Mouse (Mus musculus): ENCODE results near the gene Nup210. TPM values are rescaled to one million over a fixed set of nuclear protein-coding genes. Genes with fewer than 3 reads are reported as not detected.

Nup210 gene
- polyA plus RNA-seq (2014; fragmentation: Nextera tagmentation; extraction: Ambion mirVana) = 13.9 and 15.8 TPM in 2 replicates

DNA sequence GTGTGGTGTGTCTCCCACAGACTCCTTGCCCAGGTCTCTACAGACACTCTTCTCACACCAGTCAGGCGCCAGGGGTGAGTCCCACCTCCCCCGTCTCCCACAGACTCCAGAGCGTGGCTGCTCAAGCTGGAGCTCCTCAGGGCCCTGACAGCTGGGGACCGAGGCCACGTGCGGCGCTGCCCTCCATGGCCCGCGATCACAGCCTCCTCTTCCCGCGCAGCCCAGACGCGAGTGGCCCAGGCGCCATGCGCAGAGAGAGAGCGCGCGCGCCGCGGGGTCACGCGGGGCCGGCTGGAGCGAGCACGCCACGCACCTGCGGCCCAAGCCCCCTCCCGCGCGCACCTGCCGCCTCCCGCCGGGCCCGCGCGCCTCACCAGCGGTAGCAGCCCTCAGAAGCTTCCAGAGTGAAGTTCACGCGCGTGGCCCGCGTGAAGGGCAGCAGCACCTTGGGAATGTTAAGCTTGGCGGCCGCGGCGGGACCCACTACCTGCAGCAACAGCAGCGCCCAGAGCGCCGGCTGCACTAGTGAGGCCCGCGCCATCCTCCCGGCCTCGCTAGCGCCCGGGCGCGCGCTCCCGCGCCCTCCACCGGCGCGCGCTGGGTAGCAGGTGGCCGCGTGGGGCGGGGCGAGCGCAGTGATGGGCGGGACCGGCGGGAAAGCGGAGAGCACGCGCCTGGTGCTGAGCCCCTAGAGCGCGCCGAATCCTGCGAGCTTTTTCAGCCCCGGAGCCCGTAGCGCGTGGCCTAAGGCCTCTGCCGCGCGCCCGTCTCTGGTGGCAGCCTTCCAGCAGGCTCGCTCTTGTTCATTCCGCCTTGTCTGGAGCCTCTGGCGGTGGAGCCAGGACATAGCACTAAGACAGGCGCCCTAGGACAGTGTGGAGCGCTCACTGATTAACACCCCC, at the start of gene Nup210:
Gene Nup210 (minus strand): TSS at position 586 of the 902 bp plus-strand sequence.
- peak within 1 kb of the TSS; percentile 84 for H3K9ac ChIP-seq (ENCODE audit: low read length)
- peak within 1 kb of the TSS; percentile 98 for H3K4me2 ChIP-seq
- no peaks in the 10 kb centered on the region for H3K36me3 ChIP-seq (ENCODE audit: control insufficient read depth, insufficient read depth, low read length)
- H3K27ac ChIP-seq (ENCODE audit: low read depth, low read length) = peak within 1 kb of the TSS; percentile 20
- under 1% methylated on average over 85 of the region's 93 CpGs for WGBS
- peak; percentile 99 for DNase-seq (ENCODE audit: low spot score, missing footprints)
- H3K9me3 ChIP-seq (ENCODE audit: control insufficient read depth, low read length) = no peaks in the 10 kb centered on the region
- ATAC-seq (ENCODE audit: low FRiP score) = peak; percentile 93
- no peaks in the 10 kb centered on the region for H3K27me3 ChIP-seq (ENCODE audit: control insufficient read depth, insufficient read depth, low read length)
- H3K4me1 ChIP-seq (ENCODE audit: control insufficient read depth, insufficient read depth, low read length) = peaks cover 18% of the 10 kb centered on the region
- H3K4me3 ChIP-seq (ENCODE audit: low read depth, low read length) = peak within 1 kb of the TSS; percentile 71

GRCm38 (mm10) chr6:91165210-91165609, 48.6 kb upstream of the Nup210 start:
- DNase-seq (ENCODE audit: low spot score, missing footprints) = peak; percentile 98
- ATAC-seq (ENCODE audit: low FRiP score) = peak; percentile 54; the same call in 1 of the 2 replicates
- no peak overlapping the region for H3K27ac ChIP-seq (ENCODE audit: low read depth, low read length)
- no peaks in the 10 kb centered on the region for H3K36me3 ChIP-seq (ENCODE audit: control insufficient read depth, insufficient read depth, low read length)
- H3K4me1 ChIP-seq (ENCODE audit: control insufficient read depth, insufficient read depth, low read length) = 0 out of 2 replicates have a peak, but pooled peaks cover 2% of the 10 kb centered on the region
- no peaks in the 10 kb centered on the region for H3K27me3 ChIP-seq (ENCODE audit: control insufficient read depth, insufficient read depth, low read length)
- WGBS = 35% methylated on average over 3 of the region's 3 CpGs
- H3K4me2 ChIP-seq = no peak overlapping the region
- no peak overlapping the region for H3K9ac ChIP-seq (ENCODE audit: low read length)
- H3K4me3 ChIP-seq (ENCODE audit: low read depth, low read length) = no peak overlapping the region
- no peaks in the 10 kb centered on the region for H3K9me3 ChIP-seq (ENCODE audit: control insufficient read depth, low read length)

GRCm38 (mm10) chr6:91164584-91164983, 48.0 kb upstream of the Nup210 start:
- H3K4me3 ChIP-seq (ENCODE audit: low read depth, low read length) = no peak overlapping the region
- H3K27me3 ChIP-seq (ENCODE audit: control insufficient read depth, insufficient read depth, low read length) = no peaks in the 10 kb centered on the region
- DNase-seq (ENCODE audit: low spot score, missing footprints) = no peak
- H3K9me3 ChIP-seq (ENCODE audit: control insufficient read depth, low read length) = no peaks in the 10 kb centered on the region
- 69% methylated on average over 2 of the region's 2 CpGs for WGBS
- no peak overlapping the region for H3K4me2 ChIP-seq
- no peak for ATAC-seq (ENCODE audit: low FRiP score)
- H3K9ac ChIP-seq (ENCODE audit: low read length) = no peak overlapping the region
- H3K36me3 ChIP-seq (ENCODE audit: control insufficient read depth, insufficient read depth, low read length) = no peaks in the 10 kb centered on the region
- 0 out of 2 replicates have a peak, but pooled peaks cover 2% of the 10 kb centered on the region for H3K4me1 ChIP-seq (ENCODE audit: control insufficient read depth, insufficient read depth, low read length)
- no peak overlapping the region for H3K27ac ChIP-seq (ENCODE audit: low read depth, low read length)

GRCm38 (mm10) chr6:91163195-91163911, 46.7 kb upstream of the Nup210 start:
- Histone ChIP-seq H3K4me1 (ENCODE audit: control insufficient read depth, insufficient read depth, low read length) (peaks cover 9% of the 10 kb centered on the region), H3K4me2 (no peak overlapping the region), H3K36me3 (ENCODE audit: control insufficient read depth, insufficient read depth, low read length) (no peaks in the 10 kb centered on the region), H3K4me3 (ENCODE audit: low read depth, low read length) (no peak overlapping the region), H3K27ac (ENCODE audit: low read depth, low read length) (no peak overlapping the region), H3K9ac (ENCODE audit: low read length) (no peak overlapping the region), H3K9me3 (ENCODE audit: control insufficient read depth, low read length) (no peaks in the 10 kb centered on the region), H3K27me3 (ENCODE audit: control insufficient read depth, insufficient read depth, low read length) (no peaks in the 10 kb centered on the region)
- ATAC-seq (ENCODE audit: low FRiP score) (0 out of 2 replicates have a peak, but pooled peaks have one; percentile 12), DNase-seq (ENCODE audit: low spot score, missing footprints) (no peak)
- 82% methylated on average over 5 of the region's 5 CpGs for WGBS

- H3K36me3 ChIP-seq (ENCODE audit: control insufficient read depth, insufficient read depth, low read length) = no peaks in the 10 kb centered on the region
- no peak for ATAC-seq (ENCODE audit: low FRiP score)
- H3K4me1 ChIP-seq (ENCODE audit: control insufficient read depth, insufficient read depth, low read length) = peaks cover 14% of the 10 kb centered on the region
- DNase-seq (ENCODE audit: low spot score, missing footprints) = no peak
- no peak overlapping the region for H3K9ac ChIP-seq (ENCODE audit: low read length)
- H3K9me3 ChIP-seq (ENCODE audit: control insufficient read depth, low read length) = no peaks in the 10 kb centered on the region
- no peaks in the 10 kb centered on the region for H3K27me3 ChIP-seq (ENCODE audit: control insufficient read depth, insufficient read depth, low read length)
- H3K4me3 ChIP-seq (ENCODE audit: low read depth, low read length) = no peak overlapping the region
- no peak overlapping the region for H3K27ac ChIP-seq (ENCODE audit: low read depth, low read length)
- WGBS = 85% methylated on average over 5 of the region's 5 CpGs
- no peak overlapping the region for H3K4me2 ChIP-seq
These were observed 45.7 kb upstream of the Nup210 start for GRCm38 (mm10) chr6:91162314-91162713.

DNA sequence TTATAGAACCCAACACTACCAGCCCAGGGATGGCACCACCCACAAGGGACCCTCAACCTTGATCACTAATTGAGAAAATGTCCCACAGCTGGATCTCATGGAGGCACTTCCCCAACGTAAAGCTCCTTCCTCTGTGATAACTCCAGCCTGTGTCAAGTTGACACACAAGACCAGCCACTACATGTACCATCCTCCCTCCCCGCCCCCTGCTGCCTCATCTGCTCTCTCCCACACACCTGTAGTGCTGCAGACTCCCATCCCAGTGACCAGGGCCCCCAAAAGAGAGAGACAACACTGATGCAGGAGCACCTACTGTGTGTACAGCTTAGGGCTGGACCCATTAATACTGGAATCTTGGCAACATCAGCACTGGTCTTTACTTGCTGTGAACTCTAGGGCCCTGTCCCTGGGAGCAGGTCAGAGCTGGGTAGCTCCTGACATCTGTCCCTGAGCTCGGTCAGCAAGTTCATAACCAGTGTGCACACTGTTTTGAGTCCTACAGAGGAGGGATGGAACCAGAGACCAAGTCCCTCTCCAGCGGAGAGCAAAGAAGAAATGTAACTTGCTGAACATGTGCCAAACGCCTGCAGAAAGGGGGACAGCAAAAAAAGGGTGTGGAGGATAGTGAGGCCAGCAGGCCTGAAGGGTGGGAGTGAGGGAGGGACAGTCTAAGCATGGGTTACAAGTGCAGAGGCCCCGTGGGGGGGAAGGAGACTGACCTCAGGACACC, 45.0 kb upstream of the Nup210 start:
- Histone ChIP-seq H3K4me3 (ENCODE audit: low read depth, low read length) (no peak overlapping the region), H3K36me3 (ENCODE audit: control insufficient read depth, insufficient read depth, low read length) (no peaks in the 10 kb centered on the region), H3K9me3 (ENCODE audit: control insufficient read depth, low read length) (no peaks in the 10 kb centered on the region), H3K4me1 (ENCODE audit: control insufficient read depth, insufficient read depth, low read length) (peaks cover 17% of the 10 kb centered on the region), H3K9ac (ENCODE audit: low read length) (no peak overlapping the region), H3K27ac (ENCODE audit: low read depth, low read length) (no peak overlapping the region), H3K4me2 (no peak overlapping the region), H3K27me3 (ENCODE audit: control insufficient read depth, insufficient read depth, low read length) (no peaks in the 10 kb centered on the region)
- ATAC-seq (ENCODE audit: low FRiP score) = no peak
- WGBS = 82% methylated on average over 6 of the region's 6 CpGs
- no peak for DNase-seq (ENCODE audit: low spot score, missing footprints)

DNA sequence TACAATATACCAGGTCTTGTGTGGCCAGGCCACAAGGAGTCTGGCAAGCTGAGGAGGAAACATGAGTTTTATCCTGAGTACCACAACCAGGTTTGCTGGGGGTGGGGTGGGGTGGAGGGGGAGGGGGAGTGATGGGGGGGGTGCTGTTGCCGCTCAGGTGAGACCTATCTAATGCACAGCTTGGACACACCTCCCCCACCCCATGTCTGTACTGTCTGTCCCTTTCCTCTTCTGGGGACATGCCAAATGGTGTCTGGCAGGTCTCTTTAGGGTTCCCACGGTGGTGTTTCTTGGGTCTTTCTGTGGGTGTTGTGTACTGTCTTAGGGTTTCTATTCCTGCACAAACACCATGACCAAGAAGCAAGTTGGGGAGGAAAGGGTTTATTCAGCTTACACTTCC, 44.3 kb upstream of the Nup210 start:
- H3K27me3 ChIP-seq (ENCODE audit: control insufficient read depth, insufficient read depth, low read length) = no peaks in the 10 kb centered on the region
- no peak overlapping the region for H3K4me2 ChIP-seq
- no peak overlapping the region for H3K27ac ChIP-seq (ENCODE audit: low read depth, low read length)
- H3K9me3 ChIP-seq (ENCODE audit: control insufficient read depth, low read length) = no peaks in the 10 kb centered on the region
- ATAC-seq (ENCODE audit: low FRiP score) (no peak), DNase-seq (ENCODE audit: low spot score, missing footprints) (no peak)
- H3K36me3 ChIP-seq (ENCODE audit: control insufficient read depth, insufficient read depth, low read length) = no peaks in the 10 kb centered on the region
- WGBS = 94% methylated on average over 2 of the region's 2 CpGs
- H3K4me1 ChIP-seq (ENCODE audit: control insufficient read depth, insufficient read depth, low read length) = peaks cover 21% of the 10 kb centered on the region
- no peak overlapping the region for H3K9ac ChIP-seq (ENCODE audit: low read length)
- no peak overlapping the region for H3K4me3 ChIP-seq (ENCODE audit: low read depth, low read length)

- H3K27ac ChIP-seq (ENCODE audit: low read depth, low read length) = no peak overlapping the region
- 43% methylated on average over 3 of the region's 3 CpGs for whole genome bisulfite sequencing
- no peak for ATAC-seq (ENCODE audit: low FRiP score)
These were observed 43.8 kb upstream of the Nup210 start for GRCm38 (mm10) chr6:91160399-91160798.

More at GRCm38 (mm10) chr6:91160399-91160798, 43.8 kb upstream of the Nup210 start:
- DNase-seq (ENCODE audit: low spot score, missing footprints) = no peak
- Histone ChIP-seq H3K4me3 (ENCODE audit: low read depth, low read length) (no peak overlapping the region), H3K4me2 (no peak overlapping the region), H3K9me3 (ENCODE audit: control insufficient read depth, low read length) (no peaks in the 10 kb centered on the region), H3K9ac (ENCODE audit: low read length) (no peak overlapping the region), H3K4me1 (ENCODE audit: control insufficient read depth, insufficient read depth, low read length) (peaks cover 22% of the 10 kb centered on the region), H3K36me3 (ENCODE audit: control insufficient read depth, insufficient read depth, low read length) (no peaks in the 10 kb centered on the region), H3K27me3 (ENCODE audit: control insufficient read depth, insufficient read depth, low read length) (no peaks in the 10 kb centered on the region)
